Mouse (Mus musculus) lung, postnatal 0 days (tissue): ENCODE data around the gene Prkab1.

ENCODE experiments used
- CTCF ChIP-seq: IDR thresholded peaks from 2 replicates; pipeline ENCODE4 v1.5.1; 2016; ENCODE audit warnings: antibody characterized with exemption, mild to moderate bottlenecking
- EP300 ChIP-seq: IDR thresholded peaks from 2 replicates; pipeline ENCODE4 v1.6.1; 2016; ENCODE audit warnings: antibody characterized with exemption, mild to moderate bottlenecking, control low read depth

GRCm38 (mm10) chr5:116029071-116029470 lies 4.8 kb upstream of the Prkab1 start:
- no peak for TF ChIP-seq CTCF
- no peak for TF ChIP-seq EP300
